ENCODE assay signal across 26 mouse cellular contexts in the genomic region with DNA sequence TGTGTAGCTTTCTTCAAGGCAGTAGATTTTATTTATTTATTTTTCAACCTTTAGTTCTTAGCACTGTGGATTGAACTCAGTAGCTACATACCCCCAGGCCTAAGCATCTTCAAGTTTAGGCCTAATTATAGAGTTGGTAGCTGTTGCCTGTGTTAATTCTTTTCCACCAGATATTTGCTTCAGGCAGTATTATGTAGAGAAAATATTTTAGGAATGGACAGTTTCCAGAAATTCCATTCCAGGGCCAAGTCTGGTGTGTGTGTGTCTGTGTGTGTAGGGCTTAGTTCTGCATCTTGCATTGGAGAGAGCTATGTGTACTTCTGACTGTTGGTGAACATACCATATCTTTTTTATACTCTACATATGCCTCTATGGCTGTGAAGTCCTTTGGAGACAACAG. TPM values are rescaled to one million over a fixed set of nuclear protein-coding genes. Genes with fewer than 3 reads are reported as not detected.
DNase-seq lines count a peak whose midpoint lies in the region; ATAC-seq and TF ChIP-seq lines count a peak whose summit lies in the region.
"Had no signal": no experiment of that assay in that cellular context is flagged by ENCODE, and none has a peak within 500 bp of the region (broad histone marks: within the 10 kb centered on the region; RNA-seq: fewer than 3 reads in every experiment).

No protein-coding gene starts in this region.

- H3K4me1 ChIP-seq in heart, embryonic 10.5 days = peaks cover 9% of the 10 kb centered on the region
- no peaks in the 10 kb centered on the region for H3K4me1 ChIP-seq in lung, embryonic 14.5 days (ENCODE audit: insufficient read depth)
- H3K4me1 ChIP-seq in limb, embryonic 14.5 days (ENCODE audit: control insufficient read depth, insufficient read depth, low read length) = peaks cover 9% of the 10 kb centered on the region

- no peaks in the 10 kb centered on the region for H3K36me3 ChIP-seq in heart, embryonic 10.5 days
- no peaks in the 10 kb centered on the region for H3K36me3 ChIP-seq in lung, embryonic 14.5 days (ENCODE audit: insufficient read depth)
- no peaks in the 10 kb centered on the region for H3K36me3 ChIP-seq in limb, embryonic 14.5 days (ENCODE audit: control insufficient read depth, insufficient read depth, low read length)
- H3K36me3 ChIP-seq: embryonic facial prominence, embryonic 12.5 days; forebrain, embryonic 12.5 days; G1E; heart, embryonic 13.5 days; intestine, embryonic 15.5 days; kidney, embryonic 15.5 days; lung, embryonic 15.5 days; midbrain, embryonic 10.5 days had no signal

- no peaks in the 10 kb centered on the region for H3K27me3 ChIP-seq in heart, embryonic 10.5 days (ENCODE audit: insufficient read depth, poor library complexity, severe bottlenecking)
- no peaks in the 10 kb centered on the region for H3K27me3 ChIP-seq in lung, embryonic 14.5 days (ENCODE audit: insufficient read depth, low read length)
- no peaks in the 10 kb centered on the region for H3K27me3 ChIP-seq in limb, embryonic 14.5 days (ENCODE audit: control insufficient read depth, insufficient read depth, low read length)
- H3K27me3 ChIP-seq: CH12.LX; embryonic facial prominence, embryonic 12.5 days; forebrain, embryonic 12.5 days; heart, embryonic 13.5 days; intestine, embryonic 15.5 days; kidney, embryonic 15.5 days; lung, embryonic 15.5 days had no signal

- no peak overlapping the region for H3K4me2 ChIP-seq in lung, embryonic 14.5 days
- no peak overlapping the region for H3K4me2 ChIP-seq in limb, embryonic 14.5 days (replicated peaks; ENCODE audit: low read depth, low read length, severe bottlenecking)
- H3K4me2 ChIP-seq: embryonic facial prominence, embryonic 12.5 days; forebrain, embryonic 12.5 days; heart, embryonic 13.5 days; hindbrain, embryonic 14.5 days; intestine, embryonic 15.5 days; kidney, embryonic 15.5 days; lung, embryonic 15.5 days had no signal

- no peak for ATAC-seq in lung, embryonic 14.5 days (ENCODE audit: insufficient read depth)
- ATAC-seq in limb, embryonic 14.5 days (ENCODE audit: low FRiP score, low read depth) = no peak
- ATAC-seq: intestine, embryonic 15.5 days had no signal

- DNase-seq in heart, embryonic 10.5 days (ENCODE audit: low spot score) = peak; percentile 24
- no peak for DNase-seq in heart, postnatal 25 days (ENCODE audit: low spot score)
- DNase-seq in lung, embryonic 14.5 days = peak; percentile 40
- DNase-seq in lung, postnatal 10 days = no peak
- peak; percentile 41 for DNase-seq in A20 (ENCODE audit: low read depth, low spot score)
- peak; percentile 7 for DNase-seq in limb, embryonic 14.5 days (ENCODE audit: low spot score)
- no peak for DNase-seq in left cerebral cortex, adult 18-20 months (ENCODE audit: low spot score in 2 of 2)
- DNase-seq: adrenal gland, adult 8-10 months; B cell, adult 2 months; cerebellum, adult 18-20 months; cerebellum, postnatal 14 days; heart, postnatal 14 days; kidney, postnatal 36 days; layer of hippocampus, postnatal 36 days had no signal

- no peak for TF ChIP-seq CTCF in lung, embryonic 14.5 days (IDR thresholded peaks at IDR 0.05; ENCODE audit: low read depth)

- TF ChIP-seq POLR2A in limb, embryonic 14.5 days (IDR thresholded peaks at IDR 0.05; ENCODE audit: borderline replicate concordance, extremely low read depth, insufficient read depth, insufficient read length) = no peak

- intact Hi-C loops in heart, postnatal 25 days (cut with DNase I) = no loop called here

- H3K9me3 ChIP-seq in heart, embryonic 10.5 days = no peaks in the 10 kb centered on the region
- H3K9me3 ChIP-seq in lung, embryonic 14.5 days (ENCODE audit: low read depth, low read length) = no peaks in the 10 kb centered on the region
- no peaks in the 10 kb centered on the region for H3K9me3 ChIP-seq in limb, embryonic 14.5 days (ENCODE audit: control insufficient read depth, low read length)
- H3K9me3 ChIP-seq: embryonic facial prominence, embryonic 12.5 days; forebrain, embryonic 12.5 days; G1E; heart, embryonic 13.5 days; intestine, embryonic 15.5 days; kidney, embryonic 15.5 days; lung, embryonic 15.5 days; midbrain, embryonic 10.5 days had no signal

- H3K9ac ChIP-seq in lung, embryonic 14.5 days = no peak overlapping the region
- H3K9ac ChIP-seq in limb, embryonic 14.5 days (ENCODE audit: low read depth, low read length, severe bottlenecking) = no peak overlapping the region
- H3K9ac ChIP-seq: embryonic facial prominence, embryonic 12.5 days; forebrain, embryonic 12.5 days; heart, embryonic 13.5 days; hindbrain, embryonic 14.5 days; intestine, embryonic 15.5 days; kidney, embryonic 15.5 days; liver, embryonic 14.5 days; lung, embryonic 15.5 days had no signal

- H3K4me3 ChIP-seq in heart, embryonic 10.5 days = no peak overlapping the region
- no peak overlapping the region for H3K4me3 ChIP-seq in lung, embryonic 14.5 days (ENCODE audit: low read depth, low read length)
- no peak overlapping the region for H3K4me3 ChIP-seq in limb, embryonic 14.5 days (replicated peaks; ENCODE audit: low read length)
- H3K4me3 ChIP-seq: embryonic facial prominence, embryonic 12.5 days; erythroblast, embryonic 14.5 days; forebrain, embryonic 12.5 days; heart, embryonic 13.5 days; intestine, embryonic 15.5 days; kidney, embryonic 15.5 days; lung, embryonic 15.5 days; midbrain, embryonic 10.5 days had no signal

- no peak overlapping the region for H3K27ac ChIP-seq in heart, embryonic 10.5 days
- H3K27ac ChIP-seq in lung, embryonic 14.5 days (ENCODE audit: low read depth) = no peak overlapping the region
- no peak overlapping the region for H3K27ac ChIP-seq in limb, embryonic 14.5 days (replicated peaks; ENCODE audit: low read depth, low read length)
- H3K27ac ChIP-seq: embryonic facial prominence, embryonic 12.5 days; forebrain, embryonic 12.5 days; heart, embryonic 13.5 days; hindbrain, embryonic 14.5 days; intestine, embryonic 15.5 days; kidney, embryonic 15.5 days; liver, embryonic 14.5 days; lung, embryonic 15.5 days; midbrain, embryonic 10.5 days had no signal

RNA-seq across cellular contexts. Expression of a gene that starts 3.0 kb away (rescaled TPM):
- 6.7 and 7.4 TPM in 2 replicates for polyA plus RNA-seq in heart, embryonic 10.5 days (2016; fragmentation: Nextera tagmentation; extraction: Ambion mirVana)
- 1 to 10 TPM; 4.2 to 4.5 TPM for total RNA-seq in heart, postnatal 25 days (2021)
- polyA plus RNA-seq in lung, embryonic 14.5 days (2014; fragmentation: Nextera tagmentation; extraction: Ambion mirVana) = 11.8 and 12.5 TPM in 2 replicates
- polyA plus RNA-seq in limb, embryonic 14.5 days (2012; rRNA removed) = 5.6 and 7.2 TPM in 2 replicates
- 11.2 and 12.2 TPM in 2 replicates for polyA plus RNA-seq in limb, embryonic 14.5 days (2014; fragmentation: Nextera tagmentation; extraction: Ambion mirVana)
- total RNA-seq in left cerebral cortex, adult 18-20 months (2021) = 10 to 100 TPM in 1 of 2 experiments, 1 to 10 TPM in 1; 9.3 to 10.5 TPM
- polyA plus RNA-seq: erythroblast, embryonic 14.5 days had no signal

RNA-seq across cellular contexts. Expression of a gene that starts 45.5 kb away (rescaled TPM):
- polyA plus RNA-seq in heart, embryonic 10.5 days (2016; fragmentation: Nextera tagmentation; extraction: Ambion mirVana) = 3.5 and 3.6 TPM in 2 replicates
- under 1 TPM; 0.25 to 0.57 TPM for total RNA-seq in heart, postnatal 25 days (2021)
- 8.6 and 10.1 TPM in 2 replicates for polyA plus RNA-seq in lung, embryonic 14.5 days (2014; fragmentation: Nextera tagmentation; extraction: Ambion mirVana)
- polyA plus RNA-seq in limb, embryonic 14.5 days (2012; rRNA removed) = 15.2 and 15.7 TPM in 2 replicates
- 6.9 and 10.2 TPM in 2 replicates for polyA plus RNA-seq in limb, embryonic 14.5 days (2014; fragmentation: Nextera tagmentation; extraction: Ambion mirVana)
- 1 to 10 TPM; 1.2 to 1.3 TPM for total RNA-seq in left cerebral cortex, adult 18-20 months (2021)
- total RNA-seq: CH12.LX had no signal

RNA-seq across cellular contexts. Expression of a gene that starts 58.2 kb away (rescaled TPM):
- polyA plus RNA-seq in heart, embryonic 10.5 days (2016; fragmentation: Nextera tagmentation; extraction: Ambion mirVana) = 63.9 and 87.2 TPM in 2 replicates
- total RNA-seq in heart, postnatal 25 days (2021) = 10 to 100 TPM; 24.8 to 34.4 TPM
- 47.8 and 51.6 TPM in 2 replicates for polyA plus RNA-seq in lung, embryonic 14.5 days (2014; fragmentation: Nextera tagmentation; extraction: Ambion mirVana)
- polyA plus RNA-seq in limb, embryonic 14.5 days (2012; rRNA removed) = 190 and 210 TPM in 2 replicates
- polyA plus RNA-seq in limb, embryonic 14.5 days (2014; fragmentation: Nextera tagmentation; extraction: Ambion mirVana) = 43.3 and 50.9 TPM in 2 replicates
- total RNA-seq in left cerebral cortex, adult 18-20 months (2021) = 10 to 100 TPM; 80.5 to 84.7 TPM

Comparison
In these comparisons a context has a peak if more than half of its experiments do, and no peak if none do; other contexts are left out.
1. DNase-seq: peak in heart, embryonic 10.5 days (single experiment), lung, embryonic 14.5 days (single experiment), A20 (single experiment) and limb, embryonic 14.5 days (single experiment); none in heart, postnatal 25 days (single experiment), lung, postnatal 10 days (single experiment) and left cerebral cortex, adult 18-20 months (0 of 2).